Mouse (Mus musculus) E14TG2a.4 (cell line): ENCODE measurements around the gene Cd81.

ENCODE experiments used
- CTCF ChIP-seq: conservative IDR thresholded peaks from 2 replicates; pipeline ENCODE4 v1.5.1; 2014; ENCODE audit warnings: low read length
- NANOG ChIP-seq: IDR thresholded peaks from 2 replicates; pipeline ENCODE4 v1.6.1; 2014; ENCODE audit warnings: borderline replicate concordance, low read length, mixed read lengths
- POU5F1 ChIP-seq: IDR thresholded peaks from 2 replicates; pipeline ENCODE4 v1.6.1; 2014; ENCODE audit warnings: low read length, borderline replicate concordance

DNA sequence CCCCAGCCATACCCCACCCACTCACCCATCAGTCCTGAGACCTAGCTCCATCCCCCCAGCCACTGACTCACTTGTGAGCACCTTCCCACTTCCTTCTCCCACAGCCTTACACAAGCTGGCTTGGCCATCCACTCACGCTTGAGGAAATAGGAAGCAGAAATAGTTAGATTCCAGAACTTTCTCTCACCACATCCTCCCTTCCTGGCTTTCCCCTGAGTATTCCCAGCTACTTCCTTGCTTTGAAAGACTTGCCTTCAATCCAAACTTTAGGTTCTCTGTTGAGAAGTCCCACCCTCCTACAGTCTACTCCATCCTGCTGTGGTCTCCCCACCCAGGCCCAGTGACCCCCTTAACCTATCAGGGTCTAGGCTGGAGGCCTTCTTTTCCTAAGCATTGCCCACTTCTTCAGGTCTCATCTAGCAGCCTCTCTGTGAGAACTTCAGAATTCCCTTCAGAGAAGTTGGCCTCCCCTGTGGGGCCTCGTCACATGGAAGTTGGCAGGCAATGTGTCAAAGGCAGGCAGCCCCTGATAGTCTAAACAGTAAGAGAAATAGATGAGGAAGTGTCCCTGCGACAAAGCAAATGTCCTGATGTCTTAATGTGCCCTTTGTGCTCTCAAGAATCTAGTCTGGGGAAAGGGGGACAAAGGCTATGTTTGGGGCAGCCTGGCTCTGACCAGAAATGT is 11.3 kb upstream of the Cd81 start:
- no peak for TF ChIP-seq CTCF
- TF ChIP-seq POU5F1: no peak
- no peak for TF ChIP-seq NANOG
